Mouse (Mus musculus): Measurements from ENCODE around the gene AU022751.
"Not testable (repeated sequence)": the region's sequence is repeated elsewhere in the genome, so short reads cannot be mapped to it uniquely, and the experiment has no call there.

AU022751 gene

GRCm38 (mm10) chrX:6082954-6083680 lies at the start of gene AU022751:
AU022751 (minus strand) TSS chrX:6083419.
- DNase-seq (ENCODE audit: extremely low spot score, low read depth, low spot score): no peak

GRCm38 (mm10) chrX:6091996-6092757 lies 9.0 kb upstream of the AU022751 start:
- no peak for DNase-seq (ENCODE audit: extremely low spot score, low read depth, low spot score)

- DNase-seq (ENCODE audit: extremely low spot score, low read depth, low spot score): no peak
Measured at GRCm38 (mm10) chrX:6091547-6091946, 8.3 kb upstream of the AU022751 start.

GRCm38 (mm10) chrX:6061563-6061962 lies 21.7 kb downstream of the AU022751 start:
- no peak for DNase-seq (ENCODE audit: extremely low spot score, low read depth, low spot score)

GRCm38 (mm10) chrX:6047936-6048614 lies 35.1 kb downstream of the AU022751 start:
- DNase-seq (ENCODE audit: extremely low spot score, low read depth, low spot score): not testable (repeated sequence)

GRCm38 (mm10) chrX:6047066-6047935 lies 35.9 kb downstream of the AU022751 start, which contains the start of gene Nudt11:
Nudt11 (plus strand) TSS chrX:6047453.
- not testable (repeated sequence) for DNase-seq (ENCODE audit: extremely low spot score, low read depth, low spot score)

All from hindlimb bud, embryonic 11.5 days (tissue).